Mouse (Mus musculus) embryonic facial prominence, embryonic 14.5 days (tissue): ENCODE results near the gene Chid1. TPM values are rescaled to one million over a fixed set of nuclear protein-coding genes. Genes with fewer than 3 reads are reported as not detected.

ENCODE experiments used
- ATAC-seq: fragments of 200-750 bp; cut with Nextera tagmentation; 2 replicates; pipeline ENCODE4 v1.8.0; 2017; ENCODE audit warnings: low read depth, moderate number of reproducible peaks, moderate TSS enrichment
- DNase-seq: peaks from one replicate; pipeline ENCODE4 v3.0.0-alpha.2; 2015; ENCODE audit warnings: low spot score
- H3K27ac ChIP-seq: fragments of 300-500 bp; sonication (generic); replicated peaks from 2 replicates; pipeline ENCODE4 v1.5.1; 2014; ENCODE audit warnings: low read depth, mild to moderate bottlenecking, low read length, moderate library complexity
- H3K27me3 ChIP-seq: fragments of 300-500 bp; sonication (generic); replicated peaks from 2 replicates; pipeline ENCODE4 v1.6.1; 2014; ENCODE audit warnings: low read length; ENCODE audit not compliant: control insufficient read depth, insufficient read depth
- H3K36me3 ChIP-seq: fragments of 300-500 bp; sonication (generic); 2 replicates; pipeline ENCODE4 v1.6.1; 2014; ENCODE audit warnings: low read length, mixed read lengths; ENCODE audit not compliant: control insufficient read depth, insufficient read depth
- H3K4me1 ChIP-seq: fragments of 300-500 bp; sonication (generic); 2 replicates; pipeline ENCODE4 v1.6.1; 2014; ENCODE audit warnings: antibody characterized with exemption, low read length; ENCODE audit not compliant: control insufficient read depth, insufficient read depth
- H3K4me2 ChIP-seq: fragments of 300-500 bp; sonication (generic); 2 replicates; pipeline ENCODE4 v1.6.1; 2014; ENCODE audit warnings: low read depth, mild to moderate bottlenecking, low read length, moderate library complexity, mixed read lengths
- H3K4me3 ChIP-seq: fragments of 300-500 bp; sonication (generic); 2 replicates; pipeline ENCODE4 v1.5.1; 2014; ENCODE audit warnings: low read depth, mild to moderate bottlenecking, low read length
- H3K9ac ChIP-seq: fragments of 300-500 bp; sonication (generic); 2 replicates; pipeline ENCODE4 v1.6.1; 2014; ENCODE audit warnings: low read depth, mild to moderate bottlenecking, low read length, moderate library complexity, mixed read lengths
- H3K9me3 ChIP-seq: fragments of 300-500 bp; sonication (generic); 2 replicates; pipeline ENCODE4 v1.6.1; 2016; ENCODE audit warnings: low read length; ENCODE audit not compliant: control insufficient read depth
- WGBS: fragments of 180-500 bp; shearing (Covaris S2); extraction: QIAGEN DNeasy Blood & Tissue Kit; methylation state at CpG from one replicate; pipeline ENCODE4 v1.1.7; 2014; 5-methylcytosine and 5-hydroxymethylcytosine counted together
- polyA plus RNA-seq: library from polyadenylated mRNA; unstranded; fragments of >200 nt; fragmentation: Nextera tagmentation; extraction: Ambion mirVana; gene quantifications from 2 replicates; pipeline ENCODE4 v1.2.1, GENCODE M21; 2014

Gene Chid1
- polyA plus RNA-seq, 1 experiment from 2014 or later, result 47.4 TPM

DNA sequence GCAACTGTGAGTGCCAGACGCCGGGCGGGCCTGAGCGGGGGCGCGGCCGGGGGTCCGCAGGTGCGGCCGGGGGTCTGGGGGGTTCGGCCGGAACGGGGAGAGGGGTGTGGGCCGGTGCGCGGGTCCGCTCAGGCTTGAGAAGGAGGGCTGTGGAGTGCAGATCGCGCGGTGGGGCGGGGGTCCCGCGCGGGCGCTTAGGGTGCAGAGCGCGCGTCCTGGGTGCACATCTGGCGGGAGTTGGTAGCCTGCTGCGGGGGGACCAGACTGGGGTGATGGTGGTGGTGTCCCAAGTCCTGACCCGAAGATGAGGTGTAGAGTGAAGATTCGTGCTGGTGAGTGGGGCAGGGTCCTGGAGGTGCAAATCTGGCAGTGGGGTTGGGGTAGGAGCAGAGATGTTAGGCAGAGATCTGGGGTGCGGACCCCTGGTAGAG, 22.8 kb upstream of the Chid1 start:
- H3K9me3 ChIP-seq, result no peaks in the 10 kb centered on the region
- peak overlapping the region; percentile 94 for H3K4me2 ChIP-seq
- 2% methylated on average over 25 of the region's 33 CpGs for WGBS
- H3K4me1 ChIP-seq, result peaks cover 24% of the 10 kb centered on the region
- H3K9ac ChIP-seq, result peak overlapping the region; percentile 94
- DNase-seq (no peak), ATAC-seq (peak; percentile 24)
- H3K4me3 ChIP-seq, result peak overlapping the region; percentile 99
- no peaks in the 10 kb centered on the region for H3K36me3 ChIP-seq
- H3K27me3 ChIP-seq, result no peaks in the 10 kb centered on the region
- H3K27ac ChIP-seq, result peak overlapping the region; percentile 81

DNA sequence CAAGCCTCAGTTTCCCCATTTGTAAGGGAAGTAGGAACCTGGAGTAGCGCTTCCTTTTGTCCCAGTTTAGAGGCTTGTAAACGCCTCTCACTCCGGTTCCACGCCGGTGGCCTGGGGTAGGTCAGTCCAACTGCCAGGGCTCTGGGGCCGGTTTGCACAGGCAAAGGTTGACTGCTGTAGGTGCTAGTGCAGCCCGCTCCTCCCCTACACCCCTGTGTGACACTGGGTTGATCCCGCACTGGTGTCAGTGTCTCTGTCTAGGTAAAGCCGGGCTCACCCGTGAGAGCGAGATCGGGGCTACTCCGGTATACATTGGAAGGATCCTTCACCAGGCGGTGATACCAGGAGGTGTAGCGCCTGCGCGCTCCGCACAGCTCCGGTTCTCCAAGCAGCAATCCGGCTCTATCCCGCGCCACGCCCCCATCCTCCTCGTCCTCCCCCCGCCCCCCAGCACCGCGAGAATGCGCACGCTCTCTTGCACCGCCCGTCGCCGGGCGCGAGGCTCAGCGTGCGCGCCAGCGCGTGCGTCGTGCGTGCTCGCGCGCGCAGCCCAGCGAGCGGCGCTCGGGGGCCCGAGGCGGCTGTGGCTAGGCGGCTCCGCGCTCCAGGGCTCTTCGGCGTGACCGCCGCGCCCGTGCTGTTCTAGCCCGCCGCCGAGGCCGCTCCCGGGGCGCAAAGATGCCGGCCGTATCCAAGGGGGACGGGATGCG, 22.2 kb upstream of the Chid1 start, which contains the start of gene Ap2a2:
Ap2a2 (plus strand) TSS at position 492 of the 710 bp plus-strand sequence.
- 1% methylated on average over 18 of the region's 72 CpGs for WGBS
- peaks cover 20% of the 10 kb centered on the region for H3K4me1 ChIP-seq
- DNase-seq, result peak; percentile 97

DNA sequence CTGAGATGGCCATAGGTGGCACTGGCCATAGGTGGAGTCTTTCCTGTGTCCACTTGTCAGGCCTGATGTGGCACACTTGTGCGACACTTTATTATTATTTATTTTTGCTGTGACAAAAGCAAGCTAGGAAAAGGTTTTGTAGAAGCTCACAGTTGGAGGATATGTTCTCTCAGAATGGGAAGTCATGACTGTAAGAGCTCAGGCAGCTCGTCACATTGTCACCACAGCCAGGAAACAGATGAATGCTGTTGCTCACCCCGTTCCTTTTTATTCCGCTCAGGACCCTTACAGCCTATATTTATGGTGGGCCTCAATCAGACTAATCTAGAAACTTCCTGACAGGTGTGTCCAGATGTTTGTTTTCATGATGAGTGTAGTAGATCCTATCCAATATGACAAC, 20.8 kb upstream of the Chid1 start:
- no peak for ATAC-seq
- no peaks in the 10 kb centered on the region for H3K27me3 ChIP-seq
- H3K4me3 ChIP-seq, result no peak overlapping the region
- DNase-seq, result no peak
- H3K4me1 ChIP-seq, result peaks cover 20% of the 10 kb centered on the region
- H3K4me2 ChIP-seq, result no peak overlapping the region
- 80% methylated on average over 4 of the region's 4 CpGs for WGBS
- no peak overlapping the region for H3K27ac ChIP-seq
- no peaks in the 10 kb centered on the region for H3K36me3 ChIP-seq
- no peak overlapping the region for H3K9ac ChIP-seq
- H3K9me3 ChIP-seq, result no peaks in the 10 kb centered on the region

More for the DNA sequence above, 22.2 kb upstream of the Chid1 start, which contains the start of gene Ap2a2:
- ATAC-seq, result peak; percentile 94
- Histone ChIP-seq H3K27ac (peak within 1 kb of the TSS; percentile 81), H3K4me3 (peak within 1 kb of the TSS; percentile 99), H3K27me3 (no peaks in the 10 kb centered on the region), H3K36me3 (no peaks in the 10 kb centered on the region), H3K4me2 (peak within 1 kb of the TSS; percentile 94), H3K9me3 (no peaks in the 10 kb centered on the region), H3K9ac (peak within 1 kb of the TSS; percentile 94)

DNA sequence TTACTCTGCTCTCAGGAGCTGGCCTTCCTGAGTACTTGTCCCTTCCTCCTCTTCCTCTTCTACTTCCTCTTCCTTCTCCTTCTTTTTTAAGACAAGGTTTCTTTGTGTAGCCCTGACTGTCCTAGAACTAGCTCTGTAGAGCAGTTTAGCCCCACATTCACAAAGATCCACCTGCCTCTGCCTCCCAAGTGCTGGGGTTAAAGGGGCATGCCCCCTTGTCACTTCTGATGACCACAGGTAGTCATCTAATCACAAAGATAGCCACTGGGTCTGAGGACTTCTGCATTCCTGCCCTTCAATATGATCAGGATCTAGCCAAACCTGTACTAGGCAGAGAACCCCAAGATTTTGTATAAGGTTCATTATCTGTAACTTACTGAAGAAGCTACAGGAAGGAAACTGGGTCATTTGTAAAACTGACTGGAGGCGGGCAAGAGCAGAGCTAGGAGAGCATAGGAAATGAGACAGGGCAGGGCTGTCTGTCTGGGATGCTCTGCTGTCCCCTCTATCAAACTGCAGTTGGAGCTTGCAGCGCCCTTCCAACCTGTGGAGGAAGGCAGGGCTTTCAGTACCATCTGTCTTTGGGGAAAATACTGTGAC, 20.2 kb upstream of the Chid1 start:
- peaks cover 18% of the 10 kb centered on the region for H3K4me1 ChIP-seq
- no peak overlapping the region for H3K4me3 ChIP-seq
- no peak overlapping the region for H3K9ac ChIP-seq
- H3K9me3 ChIP-seq, result no peaks in the 10 kb centered on the region
- DNase-seq, result no peak
- H3K27me3 ChIP-seq, result no peaks in the 10 kb centered on the region
- 76% methylated on average over 2 of the region's 2 CpGs for WGBS
- no peak for ATAC-seq
- H3K27ac ChIP-seq, result no peak overlapping the region
- no peak overlapping the region for H3K4me2 ChIP-seq
- no peaks in the 10 kb centered on the region for H3K36me3 ChIP-seq

DNA sequence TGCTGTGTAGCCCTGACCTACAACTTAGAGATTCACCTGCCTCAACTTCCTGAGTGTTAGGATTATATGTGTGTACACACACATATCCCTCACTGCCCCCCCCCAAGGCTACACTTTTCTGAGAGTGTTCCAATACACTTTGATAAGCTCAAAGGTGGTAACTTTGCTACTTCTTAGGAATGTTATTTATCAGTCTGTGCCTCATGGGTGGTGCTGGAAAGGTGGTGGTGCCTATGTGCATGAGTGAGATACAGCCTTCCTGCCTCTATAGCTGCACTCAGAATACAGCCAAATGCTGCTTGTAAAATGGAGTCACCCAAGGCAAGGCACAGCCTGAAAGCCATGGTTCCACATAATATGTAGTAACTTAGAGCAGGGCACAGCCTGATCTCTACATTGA, 19.3 kb upstream of the Chid1 start:
- DNase-seq (no peak), ATAC-seq (no peak)
- H3K27me3 ChIP-seq, result no peaks in the 10 kb centered on the region

DNA sequence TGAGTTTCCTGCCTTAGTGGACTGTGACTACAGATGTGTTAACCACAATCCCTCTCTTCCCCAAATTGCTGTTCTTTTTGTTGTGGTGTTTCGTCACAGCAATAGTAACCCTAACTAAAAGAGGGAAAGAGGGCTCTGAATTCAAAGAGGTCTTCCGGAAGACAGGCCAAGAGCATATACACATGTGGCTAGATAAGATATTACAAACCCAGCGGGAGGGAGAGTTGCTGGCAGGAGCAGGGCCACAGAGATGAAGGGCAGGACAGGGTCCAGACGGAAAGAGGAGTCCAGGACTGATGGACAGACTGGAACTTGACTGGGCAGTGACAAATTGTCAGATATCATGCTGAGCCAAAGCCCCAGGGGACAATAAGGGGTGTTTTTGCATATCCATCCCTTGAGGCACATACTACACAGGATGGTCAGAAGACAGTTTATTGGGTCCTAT, 18.7 kb upstream of the Chid1 start:
- Histone ChIP-seq H3K27ac (no peak overlapping the region), H3K4me3 (no peak overlapping the region), H3K9ac (no peak overlapping the region), H3K4me1 (peaks cover 4% of the 10 kb centered on the region; the same call in 1 of the 2 replicates), H3K36me3 (no peaks in the 10 kb centered on the region), H3K27me3 (no peaks in the 10 kb centered on the region), H3K9me3 (no peaks in the 10 kb centered on the region), H3K4me2 (no peak overlapping the region)
- no peak for ATAC-seq
- DNase-seq, result no peak
- WGBS, result 64% methylated on average over 4 of the region's 4 CpGs

More for the DNA sequence above, 19.3 kb upstream of the Chid1 start:
- Histone ChIP-seq H3K4me3 (no peak overlapping the region), H3K4me1 (peaks cover 9% of the 10 kb centered on the region; the same call in 1 of the 2 replicates), H3K9ac (no peak overlapping the region), H3K9me3 (no peaks in the 10 kb centered on the region), H3K36me3 (no peaks in the 10 kb centered on the region), H3K4me2 (no peak overlapping the region), H3K27ac (no peak overlapping the region)

DNA sequence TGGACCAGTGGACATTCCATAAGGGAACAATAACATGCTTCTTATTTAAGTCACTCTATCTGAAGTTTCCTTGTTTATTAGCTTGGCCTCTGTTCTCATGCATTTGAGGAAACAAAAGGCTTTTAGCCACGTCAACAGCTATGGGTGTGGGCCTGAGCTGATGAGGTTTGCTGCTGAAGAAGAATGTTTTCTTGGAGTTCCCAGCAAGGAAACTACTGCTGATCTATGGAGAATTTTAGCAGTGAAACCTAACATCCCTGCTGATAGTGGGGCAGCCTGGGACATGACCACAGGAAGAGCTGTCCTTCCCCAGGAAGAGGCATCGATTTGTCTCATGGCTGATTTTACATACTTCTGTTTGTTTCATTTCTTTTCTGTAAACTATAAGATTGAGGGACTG, 10.8 kb upstream of the Chid1 start:
- Histone ChIP-seq H3K4me2 (no peak overlapping the region), H3K27me3 (no peaks in the 10 kb centered on the region), H3K27ac (no peak overlapping the region), H3K4me1 (no peaks in the 10 kb centered on the region), H3K9me3 (no peaks in the 10 kb centered on the region), H3K9ac (no peak overlapping the region), H3K4me3 (no peak overlapping the region), H3K36me3 (no peaks in the 10 kb centered on the region)
- WGBS, result 82% methylated on average over 2 of the region's 2 CpGs
- ATAC-seq (no peak), DNase-seq (no peak)

DNA sequence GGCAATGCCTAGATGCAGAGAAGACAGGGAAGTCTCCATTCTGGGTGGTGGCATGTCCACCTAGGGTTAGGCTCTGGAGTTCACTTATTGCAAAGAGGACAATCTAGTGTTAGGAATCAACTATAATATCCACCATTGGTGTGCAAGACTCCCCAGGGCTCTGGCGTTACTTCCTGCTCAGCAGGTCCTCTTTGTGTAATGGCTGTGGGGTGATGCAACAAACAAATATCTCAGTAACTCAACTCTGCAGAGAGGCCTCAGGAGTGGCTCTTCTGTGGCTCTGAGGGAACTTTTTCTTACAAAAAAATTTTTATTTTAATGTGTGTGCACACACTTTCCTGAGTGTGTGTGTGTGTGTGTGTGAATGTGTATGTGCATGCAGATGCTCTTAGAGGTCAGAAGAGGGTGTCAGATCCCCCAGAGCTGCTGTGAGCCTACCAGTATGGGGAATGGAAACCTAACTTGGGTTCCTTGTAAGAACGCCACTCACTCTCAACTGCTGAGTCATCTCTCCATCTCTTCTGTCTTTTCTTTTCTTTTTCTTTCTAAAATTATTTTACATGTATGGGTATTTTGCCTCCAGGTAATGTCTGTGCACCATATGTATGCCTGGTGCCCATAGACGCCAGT, 9.9 kb upstream of the Chid1 start:
- 82% methylated on average over 3 of the region's 3 CpGs for WGBS
- Histone ChIP-seq H3K36me3 (no peaks in the 10 kb centered on the region), H3K4me1 (no peaks in the 10 kb centered on the region), H3K4me2 (no peak overlapping the region), H3K27ac (no peak overlapping the region), H3K4me3 (no peak overlapping the region), H3K27me3 (no peaks in the 10 kb centered on the region), H3K9me3 (no peaks in the 10 kb centered on the region), H3K9ac (no peak overlapping the region)
- DNase-seq, result no peak
- ATAC-seq, result no peak
